Mouse (Mus musculus) ES-E14 (cell line): Measurements from ENCODE around the gene Ascc1. TPM values are rescaled to one million over a fixed set of nuclear protein-coding genes. Genes with fewer than 3 reads are reported as not detected.

Source experiments
- DNase-seq: peaks from one replicate; pipeline ENCODE4 v3.0.0-alpha.2; 2013; ENCODE audit warnings: low read depth, low spot score
- H3K27ac ChIP-seq: 2 replicates; pipeline ENCODE4 v1.5.1; 2012; ENCODE audit warnings: low read depth, mild to moderate bottlenecking, low read length, moderate library complexity, mixed read lengths; ENCODE audit not compliant: poor library complexity, insufficient read depth, severe bottlenecking
- H3K36me3 ChIP-seq: 2 replicates; pipeline ENCODE4 v1.6.1; 2012; ENCODE audit warnings: mild to moderate bottlenecking, low read length, moderate library complexity, mixed read lengths; ENCODE audit not compliant: control insufficient read depth, poor library complexity, insufficient read depth, severe bottlenecking
- H3K4me1 ChIP-seq, 2 experiments: fragments of 150-350 bp in 1 of 2; sonication (generic) in 1 of 2; 2 replicates each; pipeline ENCODE4 v1.6.1; 2012; ENCODE audit warnings: low read length in 2 of 2, mild to moderate bottlenecking in 1 of 2, mixed read lengths in 1 of 2; ENCODE audit not compliant: control insufficient read depth in 2 of 2, insufficient read depth in 2 of 2, poor library complexity in 1 of 2
- H3K4me3 ChIP-seq, 2 experiments: fragments of 150-350 bp in 1 of 2; sonication (generic) in 1 of 2; 2 replicates each; pipeline ENCODE4 v1.5.1; 2012; ENCODE audit warnings: low read length in 2 of 2, low read depth in 1 of 2, mild to moderate bottlenecking in 1 of 2, mixed read lengths in 1 of 2; ENCODE audit not compliant: insufficient read depth in 1 of 2, poor library complexity in 1 of 2, severe bottlenecking in 1 of 2
- H3K9ac ChIP-seq: 2 replicates; pipeline ENCODE4 v1.6.1; 2012; ENCODE audit warnings: low read depth, mild to moderate bottlenecking, low read length, mixed read lengths; ENCODE audit not compliant: poor library complexity, insufficient read depth, severe bottlenecking
- H3K9me3 ChIP-seq: fragments of 150-350 bp; sonication (generic); 2 replicates; pipeline ENCODE4 v1.6.1; 2012; ENCODE audit warnings: low read depth, mild to moderate bottlenecking, low read length; ENCODE audit not compliant: control insufficient read depth, insufficient read depth
- CHD2 ChIP-seq: IDR thresholded peaks from 2 replicates; pipeline ENCODE4 v1.6.1; 2014; ENCODE audit warnings: mild to moderate bottlenecking, low read depth, low read length, inconsistent platforms
- HCFC1 ChIP-seq: IDR thresholded peaks from 2 replicates; pipeline ENCODE4 v1.6.1; 2012; ENCODE audit warnings: low read length, inconsistent platforms, borderline replicate concordance; ENCODE audit not compliant: insufficient read depth
- MAFK ChIP-seq: IDR thresholded peaks from 2 replicates; pipeline ENCODE4 v1.6.1; 2014; ENCODE audit warnings: mild to moderate bottlenecking, low read depth, low read length, inconsistent platforms; ENCODE audit not compliant: insufficient read depth
- ZC3H11A ChIP-seq: IDR thresholded peaks from 2 replicates; pipeline ENCODE4 v1.6.1; 2012; ENCODE audit warnings: low read depth, mild to moderate bottlenecking, inconsistent platforms, low read length, borderline replicate concordance
- ZNF384 ChIP-seq: IDR thresholded peaks from 2 replicates; pipeline ENCODE4 v1.6.1; 2012; ENCODE audit warnings: low read depth, low read length, inconsistent platforms
- in situ Hi-C, 2 experiments: fragments of 600-800 bp; cut with MboI; formaldehyde crosslinking; loops; one replicate each; pipeline ENCODE4 v1.15.1; 2025; ENCODE audit warnings: low sequenced_read_pairs in 2 of 2, inconsistent platforms in 1 of 2; ENCODE audit not compliant: unreplicated experiment in 2 of 2
- total RNA-seq: library from RNA; depleted of rRNA; stranded (reverse); fragments of 300-350 nt; gene quantifications from 2 replicates; pipeline ENCODE4 v1.2.3, GENCODE M21; 2012

Gene Ascc1
- total RNA-seq, 1 experiment: 18.8 TPM

DNA sequence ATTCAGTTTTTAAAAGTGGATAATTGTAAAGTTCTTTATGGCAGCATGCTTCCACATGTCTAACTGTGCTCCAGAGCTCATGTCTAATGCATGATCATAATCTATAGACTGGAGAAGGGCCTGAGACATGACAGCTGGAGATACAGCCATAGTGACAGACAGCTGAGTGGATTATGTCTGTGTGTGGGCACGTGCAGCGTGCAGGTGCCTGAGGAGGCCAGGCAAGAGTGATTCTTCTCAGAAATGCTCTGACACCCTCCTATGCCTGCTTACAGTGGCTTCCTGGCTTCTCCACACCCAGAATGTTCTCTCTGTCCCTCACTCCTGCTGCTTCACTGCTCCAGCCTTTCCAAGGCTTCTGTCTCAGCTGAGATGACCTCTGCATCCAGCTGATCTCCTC lies 91.1 kb downstream of the Ascc1 start:
- TF ChIP-seq CHD2 (no peak), MAFK (no peak), HCFC1 (no peak), ZNF384 (no peak)
- H3K9ac ChIP-seq: no peak overlapping the region
- H3K36me3 ChIP-seq: peaks cover 3% of the 10 kb centered on the region; the same call in 1 of the 2 replicates
- no peak overlapping the region for H3K4me3 ChIP-seq
- no peaks in the 10 kb centered on the region for H3K9me3 ChIP-seq
- no peaks in the 10 kb centered on the region for H3K4me1 ChIP-seq
- no peak for DNase-seq
- H3K27ac ChIP-seq: no peak overlapping the region
- in situ Hi-C loops: no loop called here

DNA sequence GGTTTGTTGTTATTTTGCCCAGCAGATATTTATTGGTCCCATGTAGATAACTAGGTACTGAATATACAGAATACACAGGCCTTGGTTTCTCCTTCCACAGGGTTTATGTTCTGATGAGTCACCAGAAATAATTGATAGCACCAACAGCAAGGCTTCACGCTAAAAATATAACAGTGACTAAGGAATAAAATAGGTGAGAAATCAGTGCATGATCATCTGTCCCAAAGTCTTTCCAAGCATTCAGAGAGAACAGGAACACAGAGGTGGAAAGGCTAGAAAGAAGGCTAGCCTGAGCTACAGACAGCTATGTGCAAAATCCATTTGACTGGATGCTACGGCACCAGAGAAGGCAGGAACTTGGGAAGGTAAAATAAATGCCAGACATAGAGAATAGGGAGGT lies 93.0 kb downstream of the Ascc1 start:
- no peak overlapping the region for H3K9ac ChIP-seq
- no peak overlapping the region for H3K4me3 ChIP-seq
- no peak for DNase-seq
- H3K4me1 ChIP-seq: no peaks in the 10 kb centered on the region
- H3K27ac ChIP-seq: no peak overlapping the region
- in situ Hi-C loops: no loop called here
- no peaks in the 10 kb centered on the region for H3K9me3 ChIP-seq
- peaks cover 3% of the 10 kb centered on the region; the same call in 1 of the 2 replicates for H3K36me3 ChIP-seq
- no peak for TF ChIP-seq ZNF384
- no peak for TF ChIP-seq CHD2
- TF ChIP-seq ZC3H11A: no peak
- TF ChIP-seq MAFK: no peak
- TF ChIP-seq HCFC1: no peak

DNA sequence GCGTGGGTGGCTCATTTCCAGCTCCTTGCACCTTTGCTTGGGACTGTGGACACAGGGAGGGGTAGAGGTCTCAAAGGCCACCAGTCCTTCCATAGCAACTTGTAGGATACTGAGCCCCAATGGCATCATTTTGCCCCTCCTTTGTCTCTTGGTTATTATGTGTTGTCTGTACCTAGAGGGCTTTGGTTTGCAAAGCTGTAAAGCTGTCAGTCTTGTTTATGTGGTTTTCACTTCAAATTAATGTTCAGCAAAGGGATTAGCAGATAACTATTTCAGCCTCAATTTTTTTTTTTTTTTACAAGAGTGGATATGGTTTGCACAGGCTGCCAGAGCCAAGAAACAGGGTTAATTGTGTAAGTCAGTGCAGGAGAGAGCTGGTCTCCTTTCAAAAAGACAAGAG lies 93.7 kb downstream of the Ascc1 start:
- no peak for DNase-seq
- in situ Hi-C loops: no loop called here
- Histone ChIP-seq H3K4me1 (no peaks in the 10 kb centered on the region), H3K4me3 (no peak overlapping the region), H3K9ac (no peak overlapping the region), H3K36me3 (peaks cover 3% of the 10 kb centered on the region; the same call in 1 of the 2 replicates), H3K9me3 (no peaks in the 10 kb centered on the region), H3K27ac (no peak overlapping the region)
- TF ChIP-seq ZC3H11A (no peak), HCFC1 (no peak), CHD2 (no peak), MAFK (no peak), ZNF384 (no peak)

DNA sequence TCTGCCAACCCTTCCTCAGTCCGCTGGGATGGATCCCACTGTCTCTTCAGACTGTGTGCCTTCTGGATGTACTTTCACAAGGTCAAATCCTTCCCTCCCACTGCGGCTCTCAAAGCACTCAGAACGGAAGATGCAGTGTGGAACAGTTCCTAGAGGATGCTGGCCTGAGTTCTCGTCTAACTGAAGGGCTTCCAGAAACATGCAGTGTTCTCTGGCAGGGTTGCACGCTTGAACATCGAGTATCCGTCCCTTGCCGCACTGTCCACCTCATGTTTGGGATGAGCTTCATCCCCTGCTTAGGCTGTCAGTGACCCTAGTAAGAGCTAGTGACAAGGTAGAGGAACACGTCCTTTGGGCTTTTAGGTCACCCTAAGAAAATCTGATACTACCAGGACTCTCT lies 94.5 kb downstream of the Ascc1 start:
- Histone ChIP-seq H3K4me1 (no peaks in the 10 kb centered on the region), H3K27ac (no peak overlapping the region), H3K36me3 (peaks cover 3% of the 10 kb centered on the region; the same call in 1 of the 2 replicates), H3K9me3 (no peaks in the 10 kb centered on the region), H3K4me3 (no peak overlapping the region), H3K9ac (no peak overlapping the region)
- no peak for TF ChIP-seq ZNF384
- TF ChIP-seq MAFK: no peak
- no peak for TF ChIP-seq CHD2
- TF ChIP-seq ZC3H11A: no peak
- TF ChIP-seq HCFC1: no peak
- DNase-seq: no peak
- in situ Hi-C loops: no loop called here

DNA sequence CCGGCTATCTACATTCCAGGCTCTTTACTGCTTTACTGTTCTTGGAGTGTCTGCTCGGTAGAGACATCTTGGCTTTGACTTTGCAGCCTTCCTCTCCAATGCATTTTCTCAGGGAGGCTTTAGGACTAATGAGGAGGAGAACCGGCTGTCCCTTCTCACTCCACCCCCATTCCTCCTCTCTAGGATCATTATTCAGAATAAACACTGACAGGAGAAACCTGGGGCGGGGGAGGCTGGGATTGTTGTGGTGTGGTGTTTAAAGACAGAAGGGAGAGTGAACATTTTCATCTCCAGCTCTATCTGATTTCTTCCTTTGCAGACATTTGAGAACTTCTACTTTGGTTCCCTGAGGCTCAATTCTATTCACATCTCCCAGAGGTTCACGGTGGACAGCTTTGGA lies 95.2 kb downstream of the Ascc1 start:
- peaks cover 3% of the 10 kb centered on the region; the same call in 1 of the 2 replicates for H3K36me3 ChIP-seq
- no peaks in the 10 kb centered on the region for H3K9me3 ChIP-seq
- H3K9ac ChIP-seq: no peak overlapping the region
- no peak for DNase-seq
- in situ Hi-C loops: no loop called here
- H3K4me1 ChIP-seq: no peaks in the 10 kb centered on the region
- H3K4me3 ChIP-seq: no peak overlapping the region
- TF ChIP-seq ZNF384: no peak
- no peak for TF ChIP-seq ZC3H11A
- TF ChIP-seq CHD2: no peak
- TF ChIP-seq HCFC1: no peak
- no peak for TF ChIP-seq MAFK
- no peak overlapping the region for H3K27ac ChIP-seq
